Mouse (Mus musculus): Measurements from ENCODE around the gene Tiam1. TPM values are rescaled to one million over a fixed set of nuclear protein-coding genes. Genes with fewer than 3 reads are reported as not detected.
A peak's percentile ranks its signal among the peaks of the same experiment; 100 is the strongest.

Gene Tiam1
- total and polyA plus RNA-seq, 2 experiments = 0.27 to 0.65 TPM

DNA sequence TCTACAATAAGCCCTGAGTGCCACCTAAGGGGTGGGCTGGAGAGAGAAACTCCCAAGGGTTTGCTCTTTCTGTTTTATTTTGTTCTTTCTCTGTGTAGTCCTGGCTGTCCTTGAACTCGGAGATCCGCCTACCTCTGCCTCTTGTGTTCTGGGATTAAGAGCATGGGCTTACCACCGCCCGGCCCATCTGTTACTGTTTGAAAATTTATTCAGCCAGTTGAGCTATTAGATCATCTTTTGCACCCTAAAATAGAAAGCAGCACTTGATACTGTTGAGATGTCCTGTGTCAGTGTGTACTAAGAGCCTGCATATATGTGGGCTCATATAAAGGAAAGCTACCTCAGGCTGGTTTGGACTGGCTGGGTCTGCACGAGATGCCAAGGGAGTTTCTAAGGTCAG, 303.7 kb downstream of the Tiam1 start:
- no peaks in the 10 kb centered on the region for H3K4me1 ChIP-seq (ENCODE audit: control insufficient read depth, insufficient read depth, low read length)
- WGBS = 90% methylated on average over 5 of the region's 5 CpGs
- TF ChIP-seq CTCF (IDR thresholded peaks at IDR 0.05; ENCODE audit: low read depth, low read length) (no peak), POLR2A (IDR thresholded peaks at IDR 0.05; ENCODE audit: extremely low read depth, insufficient read depth, low read length) (no peak)

DNA sequence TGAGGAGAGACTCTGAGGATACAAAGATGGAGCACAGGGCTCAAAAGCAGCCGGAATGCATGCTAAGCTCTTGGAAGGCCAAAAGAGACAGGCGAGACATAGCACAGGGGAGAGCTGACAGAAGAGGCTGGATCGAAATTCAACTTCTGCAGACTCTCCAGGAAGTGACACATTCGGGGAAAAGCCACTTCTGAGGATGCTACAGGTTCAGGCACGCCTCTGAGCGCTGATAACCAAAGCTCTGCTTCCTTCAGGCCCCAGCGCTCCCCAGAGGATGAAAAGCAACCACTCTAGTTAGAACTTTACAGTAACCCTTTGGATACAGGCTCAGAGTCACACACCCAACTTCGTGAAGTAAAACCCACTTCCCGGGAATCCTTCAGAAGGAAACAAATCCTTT, 306.5 kb downstream of the Tiam1 start:
- Histone ChIP-seq H3K79me2 (ENCODE audit: control insufficient read depth, insufficient read depth, low read length) (no peaks in the 10 kb centered on the region), H3K4me1 (ENCODE audit: control insufficient read depth, insufficient read depth, low read length) (no peaks in the 10 kb centered on the region), H3K4me3 (ENCODE audit: insufficient read depth, low read depth, low read length) (no peak overlapping the region), H3K9ac (ENCODE audit: low read depth, low read length) (no peak overlapping the region), H3K27me3 (ENCODE audit: control insufficient read depth, insufficient read depth, low read length) (no peaks in the 10 kb centered on the region), H3K36me3 (ENCODE audit: control insufficient read depth, insufficient read depth, low read length) (no peaks in the 10 kb centered on the region), H3K27ac (replicated peaks; ENCODE audit: insufficient read depth, low read depth, low read length) (no peak overlapping the region)
- DNase-seq (ENCODE audit: extremely low read depth, low read depth, low spot score) = no peak
- TF ChIP-seq CTCF (IDR thresholded peaks at IDR 0.05; ENCODE audit: low read depth, low read length) = no peak
- no peak for TF ChIP-seq POLR2A (IDR thresholded peaks at IDR 0.05; ENCODE audit: extremely low read depth, insufficient read depth, low read length)
- 78% methylated on average over 9 of the region's 9 CpGs for WGBS

More for the DNA sequence above, 303.7 kb downstream of the Tiam1 start:
- Histone ChIP-seq H3K27ac (replicated peaks; ENCODE audit: insufficient read depth, low read depth, low read length) (no peak overlapping the region), H3K36me3 (ENCODE audit: control insufficient read depth, insufficient read depth, low read length) (no peaks in the 10 kb centered on the region), H3K27me3 (ENCODE audit: control insufficient read depth, insufficient read depth, low read length) (no peaks in the 10 kb centered on the region), H3K4me3 (ENCODE audit: insufficient read depth, low read depth, low read length) (no peak overlapping the region), H3K9ac (ENCODE audit: low read depth, low read length) (no peak overlapping the region), H3K79me2 (ENCODE audit: control insufficient read depth, insufficient read depth, low read length) (no peaks in the 10 kb centered on the region)
- DNase-seq (ENCODE audit: extremely low read depth, low read depth, low spot score) = no peak

DNA sequence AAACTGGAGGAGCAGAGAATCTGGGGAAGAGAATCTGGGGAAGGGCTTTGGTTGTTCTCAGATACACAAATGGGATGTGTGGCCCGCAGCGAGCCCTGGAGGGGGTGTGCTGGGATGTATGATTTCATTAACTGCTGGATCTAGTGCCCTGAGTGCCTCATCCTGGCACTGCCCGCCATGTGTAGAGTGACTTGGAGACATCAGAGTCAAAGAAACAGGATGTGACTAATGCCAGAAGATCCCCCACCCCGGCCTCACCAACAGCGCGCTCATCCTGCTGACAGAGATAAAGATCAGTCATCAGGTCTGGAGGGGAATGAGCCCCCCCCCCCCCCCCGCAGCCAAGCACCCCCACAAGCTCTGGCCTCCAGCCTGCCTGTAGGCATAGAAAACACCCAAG, 308.0 kb downstream of the Tiam1 start:
- H3K79me2 ChIP-seq (ENCODE audit: control insufficient read depth, insufficient read depth, low read length) = no peaks in the 10 kb centered on the region
- WGBS = 73% methylated on average over 7 of the region's 7 CpGs
- no peak for DNase-seq (ENCODE audit: extremely low read depth, low read depth, low spot score)
- no peak overlapping the region for H3K27ac ChIP-seq (replicated peaks; ENCODE audit: insufficient read depth, low read depth, low read length)
- TF ChIP-seq POLR2A (IDR thresholded peaks at IDR 0.05; ENCODE audit: extremely low read depth, insufficient read depth, low read length) (no peak), CTCF (IDR thresholded peaks at IDR 0.05; ENCODE audit: low read depth, low read length) (no peak)
- no peaks in the 10 kb centered on the region for H3K4me1 ChIP-seq (ENCODE audit: control insufficient read depth, insufficient read depth, low read length)
- H3K4me3 ChIP-seq (ENCODE audit: insufficient read depth, low read depth, low read length) = no peak overlapping the region
- H3K36me3 ChIP-seq (ENCODE audit: control insufficient read depth, insufficient read depth, low read length) = no peaks in the 10 kb centered on the region
- no peak overlapping the region for H3K9ac ChIP-seq (ENCODE audit: low read depth, low read length)
- H3K27me3 ChIP-seq (ENCODE audit: control insufficient read depth, insufficient read depth, low read length) = no peaks in the 10 kb centered on the region

DNA sequence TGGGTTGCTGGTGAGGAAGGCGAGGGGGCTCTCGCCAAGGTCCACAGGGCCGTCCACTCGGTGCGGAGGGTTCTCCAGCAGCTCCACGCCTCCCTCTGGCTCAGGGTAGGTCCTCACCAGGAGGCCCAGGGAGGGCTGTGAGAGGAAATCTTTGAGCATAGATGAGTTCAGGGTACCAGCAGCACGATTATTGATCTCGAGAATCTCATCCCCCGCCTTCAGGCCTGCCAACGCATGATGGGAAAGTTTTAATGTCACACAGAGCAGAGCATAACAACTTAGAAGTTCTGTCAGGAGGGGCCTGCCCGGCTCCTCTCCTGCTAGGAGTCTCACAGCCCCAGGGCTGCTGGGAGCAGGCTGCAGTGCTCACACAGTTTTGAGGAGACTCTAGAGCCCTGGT, 310.6 kb downstream of the Tiam1 start:
- H3K79me2 ChIP-seq (ENCODE audit: control insufficient read depth, insufficient read depth, low read length) = no peaks in the 10 kb centered on the region
- H3K4me3 ChIP-seq (ENCODE audit: insufficient read depth, low read depth, low read length) = no peak overlapping the region
- H3K4me1 ChIP-seq (ENCODE audit: control insufficient read depth, insufficient read depth, low read length) = no peaks in the 10 kb centered on the region
- no peaks in the 10 kb centered on the region for H3K36me3 ChIP-seq (ENCODE audit: control insufficient read depth, insufficient read depth, low read length)
- no peak overlapping the region for H3K9ac ChIP-seq (ENCODE audit: low read depth, low read length)
- DNase-seq (ENCODE audit: extremely low read depth, low read depth, low spot score) = no peak
- H3K27ac ChIP-seq (replicated peaks; ENCODE audit: insufficient read depth, low read depth, low read length) = no peak overlapping the region
- no peaks in the 10 kb centered on the region for H3K27me3 ChIP-seq (ENCODE audit: control insufficient read depth, insufficient read depth, low read length)
- WGBS = 88% methylated on average over 11 of the region's 11 CpGs
- TF ChIP-seq CTCF (IDR thresholded peaks at IDR 0.05; ENCODE audit: low read depth, low read length) (no peak), POLR2A (IDR thresholded peaks at IDR 0.05; ENCODE audit: extremely low read depth, insufficient read depth, low read length) (no peak)

DNA sequence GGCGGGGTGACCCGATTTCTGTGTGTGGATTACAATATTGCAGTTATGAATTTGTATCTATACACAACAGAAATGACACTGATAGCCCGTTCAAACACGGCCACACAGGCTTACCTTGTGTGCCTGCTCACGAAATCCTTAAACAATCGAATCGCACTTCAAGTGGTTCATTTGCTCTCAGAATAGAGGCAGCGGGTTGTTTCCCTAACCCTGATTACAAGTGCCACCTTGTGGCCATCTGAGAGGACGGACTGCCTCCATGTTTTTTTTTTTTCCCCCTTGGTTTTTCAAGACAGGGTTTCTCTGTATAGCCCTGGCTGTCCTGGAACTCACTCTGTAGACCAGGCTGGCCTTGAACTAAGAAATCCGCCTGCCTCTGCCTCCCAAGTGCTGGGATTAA, 312.4 kb downstream of the Tiam1 start:
- H3K36me3 ChIP-seq (ENCODE audit: control insufficient read depth, insufficient read depth, low read length) = no peaks in the 10 kb centered on the region
- 30% methylated on average over 10 of the region's 10 CpGs for WGBS
- no peak overlapping the region for H3K4me3 ChIP-seq (ENCODE audit: insufficient read depth, low read depth, low read length)
- H3K4me1 ChIP-seq (ENCODE audit: control insufficient read depth, insufficient read depth, low read length) = no peaks in the 10 kb centered on the region
- H3K9ac ChIP-seq (ENCODE audit: low read depth, low read length) = no peak overlapping the region
- H3K27me3 ChIP-seq (ENCODE audit: control insufficient read depth, insufficient read depth, low read length) = no peaks in the 10 kb centered on the region
- TF ChIP-seq POLR2A (IDR thresholded peaks at IDR 0.05; ENCODE audit: extremely low read depth, insufficient read depth, low read length) (no peak), CTCF (IDR thresholded peaks at IDR 0.05; ENCODE audit: low read depth, low read length) (peak; percentile 42)
- no peak overlapping the region for H3K27ac ChIP-seq (replicated peaks; ENCODE audit: insufficient read depth, low read depth, low read length)
- DNase-seq (ENCODE audit: extremely low read depth, low read depth, low spot score) = no peak
- no peaks in the 10 kb centered on the region for H3K79me2 ChIP-seq (ENCODE audit: control insufficient read depth, insufficient read depth, low read length)

DNA sequence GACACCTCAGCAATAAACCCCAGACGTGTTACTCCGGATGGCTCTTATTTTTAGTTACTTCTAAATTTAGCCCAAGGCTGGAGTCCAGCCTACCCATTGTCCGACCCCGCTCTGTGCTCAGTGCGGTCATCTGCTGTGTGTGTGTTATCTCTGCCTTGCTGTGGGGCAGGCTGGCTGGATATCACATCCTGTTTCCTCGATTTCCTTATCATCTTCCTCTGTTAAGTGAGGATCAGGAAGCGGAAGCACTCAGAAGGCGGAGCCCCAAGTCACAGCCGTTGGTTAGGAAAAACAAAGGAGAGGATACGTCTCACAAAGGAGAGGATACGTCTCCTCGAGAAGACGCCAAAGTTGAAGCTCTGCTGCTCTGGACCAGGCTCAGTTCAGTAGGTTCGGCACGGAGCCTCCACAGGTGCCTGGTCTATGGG, 313.3 kb downstream of the Tiam1 start:
- Histone ChIP-seq H3K4me1 (ENCODE audit: control insufficient read depth, insufficient read depth, low read length) (no peaks in the 10 kb centered on the region), H3K79me2 (ENCODE audit: control insufficient read depth, insufficient read depth, low read length) (no peaks in the 10 kb centered on the region), H3K27me3 (ENCODE audit: control insufficient read depth, insufficient read depth, low read length) (no peaks in the 10 kb centered on the region), H3K27ac (replicated peaks; ENCODE audit: insufficient read depth, low read depth, low read length) (peak overlapping the region; percentile 65), H3K36me3 (ENCODE audit: control insufficient read depth, insufficient read depth, low read length) (no peaks in the 10 kb centered on the region), H3K9ac (ENCODE audit: low read depth, low read length) (peak overlapping the region; percentile 42; the same call in 1 of the 2 replicates), H3K4me3 (ENCODE audit: insufficient read depth, low read depth, low read length) (no peak overlapping the region)
- peak; percentile 31 for DNase-seq (ENCODE audit: extremely low read depth, low read depth, low spot score)
- WGBS = 70% methylated on average over 15 of the region's 15 CpGs
- TF ChIP-seq POLR2A (IDR thresholded peaks at IDR 0.05; ENCODE audit: extremely low read depth, insufficient read depth, low read length) (no peak), CTCF (IDR thresholded peaks at IDR 0.05; ENCODE audit: low read depth, low read length) (no peak)
